Mouse (Mus musculus) cerebellum, postnatal 36 days (tissue): ENCODE measurements around the gene Tmem217.

Experiments
- DNase-seq, 2 experiments: peaks; one replicate each; pipeline ENCODE4 v3.0.0; 2021 to 2022; ENCODE audit warnings: mixed read lengths in 2 of 2

The Tmem217 gene

DNA sequence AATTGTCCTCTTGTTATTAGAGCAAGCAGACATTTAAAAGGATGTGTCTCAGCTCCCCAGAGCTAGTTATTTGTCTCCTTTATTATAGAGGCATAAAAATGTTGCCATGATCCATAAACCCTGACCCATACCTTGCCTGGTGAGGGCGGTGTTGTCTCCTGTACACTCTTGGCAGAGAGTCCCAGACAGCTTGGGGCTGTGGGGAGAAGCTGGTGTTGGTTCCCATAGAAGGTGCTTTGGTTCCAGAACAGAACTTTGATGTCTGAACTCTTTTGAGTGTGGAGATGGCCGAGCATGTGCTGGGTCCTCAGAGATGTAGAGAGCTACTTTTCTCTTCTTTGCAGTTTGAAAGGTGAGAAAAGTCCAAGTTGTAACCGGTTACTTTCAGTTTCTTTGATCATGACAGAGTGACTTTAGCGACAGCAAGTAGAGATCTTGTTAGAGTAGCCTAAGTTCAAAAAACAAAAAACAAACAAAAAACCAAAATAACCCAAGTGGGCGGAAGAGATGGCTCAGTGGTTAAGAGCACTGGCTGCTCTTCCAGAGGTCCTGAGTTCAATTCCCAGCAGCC is at the start of gene Tmem217:
Gene Tmem217, minus strand, starts transcription at position 224 of the 571 bp plus-strand sequence.
- DNase-seq, result no peak

GRCm38 (mm10) chr17:29601391-29601790 is 49.2 kb upstream of the Tmem217 start:
- DNase-seq, result no peak

DNA sequence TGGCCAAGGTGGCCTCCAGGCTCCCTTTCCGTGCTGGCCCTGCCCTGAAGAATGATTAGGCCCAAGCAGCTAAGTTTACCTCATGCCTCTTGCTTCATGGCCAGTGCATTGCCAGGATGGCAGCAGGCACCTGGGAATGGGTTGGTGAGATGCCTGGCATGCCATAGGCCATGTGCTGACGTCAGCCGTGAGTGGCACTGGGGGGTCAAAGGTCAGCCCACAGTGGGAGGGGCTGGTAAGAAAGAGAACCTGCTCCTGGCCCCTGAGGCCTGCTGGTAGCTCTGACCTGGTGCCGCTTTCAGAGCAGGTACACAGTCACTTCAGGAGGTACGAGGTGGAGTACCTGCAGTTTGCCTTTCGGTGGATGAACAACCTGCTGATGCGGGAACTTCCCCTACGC is 47.4 kb upstream of the Tmem217 start:
- peak in 1 of 2 experiments; percentile 32 for DNase-seq

DNA sequence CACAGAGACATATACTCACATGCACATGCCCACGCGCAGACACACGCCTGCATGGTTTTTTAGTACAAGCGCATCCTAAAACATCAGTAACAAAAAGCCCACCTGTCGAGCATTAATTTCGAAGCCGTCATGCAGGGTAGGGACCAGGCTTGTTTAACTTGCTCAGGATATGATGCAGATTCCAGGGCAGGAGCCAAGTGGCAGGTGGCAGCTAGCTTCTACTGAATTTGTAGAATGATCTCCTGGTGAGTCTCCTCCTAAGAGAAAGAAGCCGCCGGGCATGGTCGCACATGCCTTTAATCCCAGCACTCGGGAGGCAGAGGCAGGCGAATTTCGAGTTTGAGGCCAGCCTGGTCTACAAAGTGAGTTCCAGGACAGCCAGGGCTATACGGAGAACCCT is 46.9 kb upstream of the Tmem217 start:
- DNase-seq, result peak; percentile 48

DNA sequence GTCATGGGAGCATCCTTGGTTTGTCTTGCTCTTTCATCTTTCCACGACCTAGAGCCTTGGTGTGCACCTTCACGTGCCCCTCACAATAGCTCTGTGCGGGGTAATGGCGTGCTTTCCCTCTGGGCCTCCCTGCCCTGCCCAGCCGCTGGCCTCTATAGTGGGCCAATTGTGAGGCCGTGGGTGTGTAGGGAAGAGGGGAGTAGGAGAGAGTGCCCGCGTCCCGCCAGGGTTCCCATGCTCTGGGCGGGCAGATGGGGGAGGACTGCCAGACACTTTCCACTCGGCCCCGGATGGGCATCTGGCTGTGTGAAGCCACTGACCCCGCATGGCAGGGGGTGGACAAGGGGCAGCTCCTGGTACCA is 44.6 kb upstream of the Tmem217 start:
- DNase-seq, result no peak

- DNase-seq, result peak; percentile 67 to 70
Measured at GRCm38 (mm10) chr17:29595891-29596770, 43.9 kb upstream of the Tmem217 start.

DNA sequence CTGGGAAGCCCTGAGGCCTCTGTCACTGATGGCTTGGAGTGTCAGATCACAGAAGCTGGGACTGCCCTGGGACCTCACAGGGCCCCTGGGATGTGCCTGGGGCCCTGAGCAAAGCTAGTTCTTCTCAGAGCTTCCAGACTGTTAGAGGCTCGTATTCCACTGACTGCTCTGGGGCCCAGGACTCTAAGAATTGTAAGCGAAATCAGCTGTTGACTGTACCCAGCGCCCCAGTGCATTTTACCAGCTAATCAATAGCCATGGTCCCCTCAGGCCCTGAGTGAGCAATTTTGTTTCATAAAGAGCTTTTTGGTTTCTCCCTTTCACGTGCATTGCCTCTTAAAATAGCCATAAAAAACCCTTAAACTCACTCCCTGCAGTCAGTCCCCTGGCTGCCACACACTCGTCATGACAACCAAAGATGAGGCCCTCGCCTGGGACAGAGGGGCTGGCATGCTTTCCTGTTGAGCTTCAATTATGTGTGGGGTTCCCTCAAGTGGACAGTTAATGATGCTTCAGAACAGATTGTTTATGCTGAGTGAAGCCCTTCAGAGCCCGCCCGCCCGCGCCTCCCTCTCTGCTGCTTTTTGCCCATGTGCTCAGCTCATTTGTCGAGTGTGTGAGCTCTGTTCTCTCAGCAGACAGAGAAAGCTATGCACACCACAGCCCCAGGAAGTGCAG is 37.2 kb upstream of the Tmem217 start:
- no peak for DNase-seq

DNA sequence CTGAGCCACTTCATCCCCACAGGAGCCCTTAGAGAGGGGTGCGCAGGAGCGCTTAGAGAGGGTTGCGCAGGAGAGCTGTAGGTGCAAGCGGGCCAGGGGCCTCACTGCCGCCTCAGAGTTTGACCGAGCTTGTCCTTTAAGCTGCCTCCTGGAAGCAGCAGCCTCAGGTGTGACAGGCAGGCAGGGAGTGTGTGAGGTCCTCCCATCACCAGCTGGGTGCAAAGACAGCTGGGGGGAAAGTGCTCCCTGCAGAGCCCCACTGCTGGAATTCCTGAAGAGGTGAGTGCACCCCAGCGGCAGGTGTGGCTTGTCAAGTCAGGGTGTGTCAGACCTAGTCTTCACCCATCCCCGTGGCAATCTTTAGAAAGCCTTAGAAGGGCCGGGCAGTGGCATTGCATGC is 34.7 kb upstream of the Tmem217 start:
- no peak for DNase-seq

DNA sequence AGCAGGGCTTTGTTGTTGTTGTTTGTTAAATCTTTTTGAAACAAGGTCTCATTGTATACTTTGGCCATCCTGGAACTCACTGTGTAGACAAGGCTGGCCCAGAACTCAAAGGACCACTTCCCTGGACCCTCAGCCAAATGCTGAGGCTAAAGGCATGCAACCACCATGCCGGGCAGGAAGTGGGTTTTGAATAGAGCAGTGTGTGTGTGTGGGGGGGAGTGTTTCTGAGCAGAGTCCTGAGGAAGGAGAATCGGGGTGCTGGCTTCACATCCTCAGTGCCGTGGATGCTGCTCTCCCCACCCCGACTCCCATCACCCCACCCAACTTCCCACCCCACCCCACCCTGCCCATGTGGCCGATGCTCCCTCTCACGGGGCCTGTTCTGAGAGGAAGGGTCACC is 33.3 kb upstream of the Tmem217 start:
- no peak for DNase-seq

DNA sequence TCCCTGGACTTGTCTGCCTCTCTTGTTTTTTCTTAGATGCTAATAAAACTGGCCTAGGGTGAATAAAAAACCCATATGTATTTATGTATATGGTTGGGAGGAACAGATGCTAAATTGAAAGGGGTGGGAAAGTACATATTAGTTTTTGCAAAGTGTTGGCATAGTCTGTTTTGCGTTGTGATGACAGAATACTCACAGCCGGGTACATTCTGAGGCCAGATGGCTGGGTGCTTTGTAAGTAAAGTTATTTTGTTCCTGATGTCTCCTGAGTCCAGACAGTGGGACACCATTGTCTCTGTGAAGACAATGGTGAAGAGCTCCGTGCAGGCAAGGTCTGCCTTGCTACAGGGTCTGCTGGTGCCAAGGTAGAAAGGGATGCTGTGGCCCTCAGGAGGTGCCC is 32.6 kb upstream of the Tmem217 start:
- no peak for DNase-seq

DNA sequence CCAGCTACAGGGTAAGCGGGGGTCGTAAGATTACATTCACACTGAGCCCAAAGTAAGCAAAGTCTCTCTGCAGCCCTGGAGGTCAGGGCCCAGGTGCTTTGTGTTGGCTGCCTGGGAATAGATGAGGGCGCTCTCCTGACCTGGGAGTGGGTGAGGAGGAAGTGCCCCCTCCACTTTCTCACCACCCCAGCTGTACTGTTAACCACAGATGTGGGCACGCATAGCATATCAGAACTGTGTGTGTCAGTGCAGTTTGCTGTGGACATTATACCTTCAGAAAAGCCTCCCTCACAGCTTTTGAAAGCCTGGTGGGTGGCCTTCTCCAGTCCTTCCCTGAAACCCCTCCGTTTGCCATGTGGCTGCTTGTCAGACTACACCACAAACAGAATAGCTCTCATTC is 32.1 kb upstream of the Tmem217 start:
- no peak for DNase-seq

- no peak for DNase-seq
Measured at GRCm38 (mm10) chr17:29583569-29583968, 31.4 kb upstream of the Tmem217 start.

- no peak for DNase-seq
Measured at GRCm38 (mm10) chr17:29579579-29580126, 27.5 kb upstream of the Tmem217 start.

DNA sequence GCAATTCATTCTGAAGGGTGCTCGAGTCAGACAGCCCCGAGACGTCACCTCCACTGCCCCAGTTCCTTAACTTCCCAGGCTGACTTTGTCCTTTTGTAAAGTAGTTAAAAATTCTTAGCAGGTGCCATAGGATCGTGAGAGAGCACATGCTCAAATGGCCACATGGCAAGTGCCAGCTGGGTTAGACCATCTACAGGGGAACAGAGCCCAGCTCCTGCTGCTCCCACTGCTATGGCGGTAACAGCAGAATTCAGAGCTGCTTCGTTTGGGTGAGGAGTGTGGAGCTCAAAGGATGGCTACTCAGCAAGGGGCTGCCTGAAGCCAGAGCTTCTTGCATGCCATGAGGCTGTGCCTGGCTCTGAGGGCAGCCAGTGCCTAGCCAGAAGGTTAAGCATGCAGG is 17.6 kb upstream of the Tmem217 start:
- DNase-seq, result peak; percentile 25 to 32

GRCm38 (mm10) chr17:29568435-29568834 is 16.2 kb upstream of the Tmem217 start:
- no peak for DNase-seq

- DNase-seq, result no peak
Measured at GRCm38 (mm10) chr17:29565521-29565920, 13.3 kb upstream of the Tmem217 start.

- DNase-seq, result no peak
Measured at GRCm38 (mm10) chr17:29558476-29558875, 6.3 kb upstream of the Tmem217 start.

- no peak for DNase-seq
Measured at GRCm38 (mm10) chr17:29556893-29557292, 4.7 kb upstream of the Tmem217 start.

DNA sequence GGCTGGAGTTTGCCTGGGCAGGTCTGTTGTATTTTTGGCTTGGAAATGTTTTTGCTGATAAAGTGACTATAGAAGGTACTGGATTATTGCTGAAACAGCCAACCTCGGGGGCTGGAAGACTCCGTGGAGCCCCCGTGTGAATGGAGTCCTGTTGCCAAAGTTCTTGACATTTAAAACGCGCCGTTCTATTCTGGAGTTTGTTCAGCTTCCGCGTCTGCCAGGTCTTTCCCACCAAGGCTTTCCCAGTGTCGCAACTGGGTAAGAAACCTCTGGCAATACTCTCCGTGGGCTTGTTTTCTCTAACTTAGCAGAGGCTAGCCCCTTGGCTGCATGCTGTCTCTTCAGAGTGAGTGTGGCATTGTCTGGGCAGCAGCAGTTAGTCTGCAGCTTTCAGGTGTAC is 4.3 kb upstream of the Tmem217 start:
- DNase-seq, result no peak

GRCm38 (mm10) chr17:29554176-29554575 is 2.0 kb upstream of the Tmem217 start:
- DNase-seq, result no peak

DNA sequence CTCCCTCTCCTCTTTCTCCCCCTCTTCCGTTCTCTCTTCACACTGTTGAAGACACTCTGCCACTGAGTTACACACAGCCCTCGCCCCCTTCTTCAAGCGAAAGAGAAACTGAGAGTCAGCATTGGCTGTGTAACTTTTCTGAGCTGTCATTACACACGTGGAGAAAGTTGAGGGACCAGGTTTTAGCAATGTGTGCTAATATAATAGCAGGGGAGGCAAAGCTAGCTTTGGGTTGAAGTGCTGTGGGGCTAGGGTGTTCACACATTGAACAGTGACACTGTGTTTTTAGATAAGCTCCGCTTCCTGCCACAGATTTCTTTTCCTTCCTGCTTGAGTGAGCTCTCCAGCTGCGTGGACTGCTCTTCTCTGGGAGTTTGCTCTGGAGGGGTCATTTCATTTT is 1.2 kb downstream of the Tmem217 start:
- DNase-seq, result no peak

- peak; percentile 93 to 97 for DNase-seq
Measured at GRCm38 (mm10) chr17:29549543-29550428, 2.4 kb downstream of the Tmem217 start, which contains the start of the genes Gm17657 and Tbc1d22b. Gene Gm17657 (minus strand): TSS chr17:29549638. Gene Tbc1d22b (plus strand): TSS chr17:29549785.
